Mouse (Mus musculus) testis, adult 2 months (tissue): ENCODE results near the gene S100z. TPM values are rescaled to one million over a fixed set of nuclear protein-coding genes. Genes with fewer than 3 reads are reported as not detected.

ENCODE experiments used
- H3K27ac ChIP-seq: fragments of 200-500 bp; 2 replicates; pipeline ENCODE4 v1.5.1; 2012; ENCODE audit warnings: low read depth, low read length; ENCODE audit not compliant: control insufficient read depth, insufficient read depth
- H3K27me3 ChIP-seq: fragments of 200-500 bp; 2 replicates; pipeline ENCODE4 v1.6.1; 2012; ENCODE audit warnings: mild to moderate bottlenecking, low read length, moderate library complexity; ENCODE audit not compliant: control insufficient read depth, insufficient read depth
- H3K36me3 ChIP-seq: fragments of 200-500 bp; 2 replicates; pipeline ENCODE4 v1.6.1; 2012; ENCODE audit warnings: mild to moderate bottlenecking, low read length; ENCODE audit not compliant: control insufficient read depth, insufficient read depth
- H3K4me1 ChIP-seq: fragments of 200-500 bp; 2 replicates; pipeline ENCODE4 v1.6.1; 2012; ENCODE audit warnings: low read length; ENCODE audit not compliant: control insufficient read depth, insufficient read depth
- H3K4me3 ChIP-seq: fragments of 200-500 bp; 2 replicates; pipeline ENCODE4 v1.5.1; 2012; ENCODE audit warnings: low read depth, mild to moderate bottlenecking, low read length, moderate library complexity, mixed read lengths; ENCODE audit not compliant: control insufficient read depth
- CTCF ChIP-seq: fragments of 200-500 bp; IDR thresholded peaks from 2 replicates; pipeline ENCODE4 v1.5.1; 2012; ENCODE audit warnings: low read depth, mild to moderate bottlenecking, inconsistent platforms, low read length, moderate library complexity; ENCODE audit not compliant: control insufficient read depth, insufficient read depth, insufficient replicate concordance
- POLR2A ChIP-seq: fragments of 200-500 bp; IDR thresholded peaks from 2 replicates; pipeline ENCODE4 v1.6.1; 2012; ENCODE audit warnings: low read depth, mild to moderate bottlenecking, inconsistent platforms, low read length, moderate library complexity; ENCODE audit not compliant: control insufficient read depth
- polyA plus RNA-seq: library from polyadenylated mRNA; depleted of rRNA; stranded (reverse); fragments of >200 nt; gene quantifications from 2 replicates; pipeline ENCODE4 v1.2.3, GENCODE M21; 2012

S100z gene
- polyA plus RNA-seq, 1 experiment: 0.85 TPM

- TF ChIP-seq CTCF: no peak
- TF ChIP-seq POLR2A: no peak
- H3K4me3 ChIP-seq: no peak overlapping the region
- no peaks in the 10 kb centered on the region for H3K27me3 ChIP-seq
- no peak overlapping the region for H3K27ac ChIP-seq
- no peaks in the 10 kb centered on the region for H3K4me1 ChIP-seq
- no peaks in the 10 kb centered on the region for H3K36me3 ChIP-seq
Observed at GRCm38 (mm10) chr13:95510054-95510453, 31.5 kb upstream of the S100z start.

GRCm38 (mm10) chr13:95503279-95503917 is 24.9 kb upstream of the S100z start:
- no peak for TF ChIP-seq POLR2A
- TF ChIP-seq CTCF: no peak

GRCm38 (mm10) chr13:95496601-95497000 is 18.1 kb upstream of the S100z start:
- H3K4me3 ChIP-seq: no peak overlapping the region

More at GRCm38 (mm10) chr13:95503279-95503917, 24.9 kb upstream of the S100z start:
- no peak overlapping the region for H3K4me3 ChIP-seq
- H3K36me3 ChIP-seq: no peaks in the 10 kb centered on the region
- no peaks in the 10 kb centered on the region for H3K27me3 ChIP-seq
- H3K4me1 ChIP-seq: no peaks in the 10 kb centered on the region
- no peak overlapping the region for H3K27ac ChIP-seq

GRCm38 (mm10) chr13:95494812-95495211 is 16.3 kb upstream of the S100z start:
- H3K4me1 ChIP-seq: no peaks in the 10 kb centered on the region; the same call in 1 of the 2 replicates
- no peak overlapping the region for H3K27ac ChIP-seq
- no peak for TF ChIP-seq CTCF
- TF ChIP-seq POLR2A: no peak
- no peaks in the 10 kb centered on the region for H3K36me3 ChIP-seq
- H3K27me3 ChIP-seq: no peaks in the 10 kb centered on the region
- no peak overlapping the region for H3K4me3 ChIP-seq

More at GRCm38 (mm10) chr13:95496601-95497000, 18.1 kb upstream of the S100z start:
- no peaks in the 10 kb centered on the region for H3K27me3 ChIP-seq
- no peak overlapping the region for H3K27ac ChIP-seq
- no peak for TF ChIP-seq CTCF
- no peak for TF ChIP-seq POLR2A
- no peaks in the 10 kb centered on the region for H3K4me1 ChIP-seq
- H3K36me3 ChIP-seq: no peaks in the 10 kb centered on the region

GRCm38 (mm10) chr13:95493296-95493695 is 14.8 kb upstream of the S100z start:
- Histone ChIP-seq H3K36me3 (no peaks in the 10 kb centered on the region), H3K4me3 (no peak overlapping the region), H3K4me1 (no peaks in the 10 kb centered on the region; the same call in 1 of the 2 replicates), H3K27ac (no peak overlapping the region), H3K27me3 (no peaks in the 10 kb centered on the region)
- no peak for TF ChIP-seq POLR2A
- TF ChIP-seq CTCF: no peak

GRCm38 (mm10) chr13:95491327-95491726 is 12.8 kb upstream of the S100z start:
- Histone ChIP-seq H3K27me3 (no peaks in the 10 kb centered on the region), H3K4me3 (no peak overlapping the region), H3K27ac (no peak overlapping the region), H3K36me3 (no peaks in the 10 kb centered on the region), H3K4me1 (no peaks in the 10 kb centered on the region; the same call in 1 of the 2 replicates)
- TF ChIP-seq POLR2A (no peak), CTCF (no peak)

GRCm38 (mm10) chr13:95484664-95485063 is 6.1 kb upstream of the S100z start:
- TF ChIP-seq POLR2A (no peak), CTCF (no peak)
- Histone ChIP-seq H3K36me3 (no peaks in the 10 kb centered on the region), H3K27ac (no peak overlapping the region), H3K4me3 (no peak overlapping the region), H3K4me1 (no peaks in the 10 kb centered on the region), H3K27me3 (no peaks in the 10 kb centered on the region)
